Mouse (Mus musculus): ENCODE measurements around the gene F7.
"Not testable (repeated sequence)": the region's sequence is repeated elsewhere in the genome, so short reads cannot be mapped to it uniquely, and the experiment has no call there.

Gene F7

GRCm38 (mm10) chr8:13028482-13028881 lies 2.6 kb downstream of the F7 start:
- DNase-seq (ENCODE audit: extremely low spot score, low spot score): no peak

DNA sequence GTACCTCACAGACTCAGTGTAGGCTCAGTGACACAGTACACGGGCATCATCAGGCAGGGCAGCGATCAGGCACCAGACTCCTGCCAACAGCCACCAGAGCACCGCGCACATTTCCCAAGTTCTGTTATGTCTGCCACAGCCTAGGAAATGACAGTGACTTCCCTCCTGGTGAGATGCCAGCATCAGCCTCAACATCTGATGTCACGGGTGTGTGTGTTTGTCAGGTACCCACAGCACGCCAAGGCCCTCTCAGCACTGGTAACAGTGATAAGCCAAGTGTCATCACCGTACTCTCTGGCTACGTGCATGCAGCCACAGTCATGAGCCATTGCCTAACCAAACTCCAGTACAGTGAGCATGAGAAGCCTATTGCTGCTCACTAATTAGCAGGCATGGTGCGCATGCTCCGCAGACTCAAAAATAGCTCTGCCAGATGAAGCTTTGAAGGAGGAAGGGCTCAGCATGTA lies 10.5 kb downstream of the F7 start:
- DNase-seq (ENCODE audit: extremely low spot score, low spot score): no peak

- no peak for DNase-seq (ENCODE audit: extremely low spot score, low spot score)
Measured at GRCm38 (mm10) chr8:13037015-13037414, 11.2 kb downstream of the F7 start, which contains the start of gene F10. F10 (plus strand) TSS chr8:13037308.

- DNase-seq (ENCODE audit: extremely low spot score, low spot score): no peak
Measured at GRCm38 (mm10) chr8:13037569-13037968, 11.7 kb downstream of the F7 start.

- DNase-seq (ENCODE audit: extremely low spot score, low spot score): no peak
Measured at GRCm38 (mm10) chr8:13039054-13039453, 13.2 kb downstream of the F7 start.

GRCm38 (mm10) chr8:13041459-13041858 lies 15.6 kb downstream of the F7 start:
- DNase-seq (ENCODE audit: extremely low spot score, low spot score): no peak

GRCm38 (mm10) chr8:13047652-13048051 lies 21.8 kb downstream of the F7 start:
- no peak for DNase-seq (ENCODE audit: extremely low spot score, low spot score)

DNA sequence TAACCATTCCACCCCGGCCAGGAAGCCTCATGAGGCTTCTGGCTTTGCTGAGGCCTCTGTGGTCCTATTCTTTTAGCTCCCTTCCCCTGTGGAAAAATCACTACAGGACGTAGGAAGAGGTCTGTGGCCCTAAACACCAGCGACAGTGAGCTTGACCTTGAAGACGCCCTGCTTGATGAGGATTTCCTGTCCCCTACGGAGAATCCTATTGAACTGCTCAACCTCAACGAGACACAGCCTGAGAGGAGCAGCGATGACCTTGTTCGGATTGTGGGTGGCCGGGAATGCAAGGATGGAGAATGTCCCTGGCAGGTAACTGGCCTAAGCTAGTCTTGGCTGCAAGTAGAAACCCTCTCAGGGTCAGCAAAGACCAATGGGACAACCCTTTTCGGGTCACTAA lies 24.7 kb downstream of the F7 start:
- no peak for DNase-seq (ENCODE audit: extremely low spot score, low spot score)

GRCm38 (mm10) chr8:13057351-13057750 lies 31.5 kb downstream of the F7 start:
- DNase-seq (ENCODE audit: extremely low spot score, low spot score): no peak

DNA sequence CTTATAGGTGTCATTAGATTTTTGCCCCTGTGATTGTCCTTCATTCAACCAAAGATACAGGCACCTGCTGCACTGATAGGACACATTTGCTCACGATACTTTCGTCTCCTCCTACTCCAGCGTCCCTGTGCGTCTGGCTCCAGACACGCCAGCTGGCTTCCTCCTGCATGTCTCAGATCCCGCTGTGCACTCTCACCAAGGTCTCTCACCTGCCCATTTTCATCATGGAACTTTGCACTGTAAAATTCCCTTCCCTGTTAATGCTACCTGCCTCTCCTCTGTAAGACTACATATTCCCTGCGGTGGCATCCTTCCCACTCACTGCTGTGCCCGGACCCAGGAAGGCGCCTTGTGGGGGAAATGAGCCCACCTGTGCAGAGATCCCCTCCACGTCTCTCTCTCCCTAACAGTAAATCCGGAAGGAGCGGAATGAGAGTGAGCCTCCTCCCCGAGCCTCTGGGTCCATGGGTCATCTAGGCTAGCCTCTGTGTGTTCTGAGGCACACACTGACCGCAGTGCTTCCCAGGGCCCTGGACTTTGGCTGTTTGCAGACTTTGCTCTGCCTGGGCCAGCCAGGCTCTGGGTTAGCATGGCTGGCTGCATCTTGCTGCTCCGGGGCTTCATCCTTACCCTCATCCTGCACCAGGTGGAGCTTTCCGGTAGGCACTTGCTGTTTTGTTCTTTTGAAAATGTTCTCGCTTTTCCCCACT lies 34.8 kb downstream of the F7 start, which contains the start of gene Proz:
Gene Proz, plus strand, starts transcription at position 474 of the 710 bp plus-strand sequence.
- DNase-seq (ENCODE audit: extremely low spot score, low spot score): no peak

GRCm38 (mm10) chr8:13063112-13063511 lies 37.3 kb downstream of the F7 start:
- DNase-seq (ENCODE audit: extremely low spot score, low spot score): no peak

DNA sequence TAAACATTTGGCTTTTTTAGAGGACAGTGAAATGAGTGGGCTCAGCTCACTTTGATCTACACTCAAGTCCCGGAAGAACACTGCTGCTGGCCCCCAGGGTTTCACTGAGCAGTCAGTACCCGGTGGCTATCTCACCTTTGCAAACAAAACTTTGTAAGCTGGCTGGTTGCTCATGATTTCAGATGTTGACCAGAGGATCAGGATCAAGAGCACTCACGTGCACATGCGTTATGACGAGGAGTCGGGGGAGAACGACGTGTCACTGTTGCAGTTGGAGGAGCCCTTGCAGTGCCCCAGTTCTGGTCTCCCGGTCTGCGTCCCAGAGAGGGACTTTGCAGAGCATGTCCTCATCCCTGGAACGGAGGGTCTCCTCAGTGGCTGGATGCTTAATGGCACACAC lies 47.4 kb downstream of the F7 start:
- DNase-seq (ENCODE audit: extremely low spot score, low spot score): no peak

GRCm38 (mm10) chr8:13075044-13075443 lies 49.2 kb downstream of the F7 start:
- DNase-seq (ENCODE audit: extremely low spot score, low spot score): no peak

- not testable (repeated sequence) for DNase-seq (ENCODE audit: extremely low spot score, low spot score)
Measured at GRCm38 (mm10) chr8:13075579-13075978, 49.7 kb downstream of the F7 start.

- no peak for DNase-seq (ENCODE audit: extremely low spot score, low spot score)
Measured at GRCm38 (mm10) chr8:13077542-13077941, 51.7 kb downstream of the F7 start.

Data from neural tube, embryonic 10.5 days (tissue).